Mouse (Mus musculus) kidney, embryonic 16.5 days (tissue): ENCODE measurements at regions not wholly inside any gene's neighbourhood (a gene's known extent, or its start where the extent isn't known, plus 50 kb on each side); places are given as distances from the start of the nearest gene placed in this dataset.

Source experiments
- ATAC-seq: fragments of 200-750 bp; cut with Nextera tagmentation; 2 replicates; pipeline ENCODE4 v1.8.0; 2017; ENCODE audit warnings: moderate TSS enrichment; ENCODE audit not compliant: low FRiP score, low TSS enrichment
- H3K27ac ChIP-seq: fragments of 300-500 bp; sonication (generic); 2 replicates; pipeline ENCODE4 v1.5.1; 2014; ENCODE audit warnings: low read length
- H3K27me3 ChIP-seq: fragments of 300-500 bp; sonication (generic); 2 replicates; pipeline ENCODE4 v1.6.1; 2014; ENCODE audit warnings: low read length, control low read depth, mixed read lengths; ENCODE audit not compliant: insufficient read depth
- H3K36me3 ChIP-seq: fragments of 300-500 bp; sonication (generic); 2 replicates; pipeline ENCODE4 v1.6.1; 2014; ENCODE audit warnings: low read length, control low read depth, mixed read lengths; ENCODE audit not compliant: insufficient read depth
- H3K4me1 ChIP-seq: fragments of 300-500 bp; sonication (generic); 2 replicates; pipeline ENCODE4 v1.6.1; 2014; ENCODE audit warnings: low read length, control low read depth, mixed read lengths; ENCODE audit not compliant: insufficient read depth
- H3K4me2 ChIP-seq: fragments of 300-500 bp; sonication (generic); replicated peaks from 2 replicates; pipeline ENCODE4 v1.6.1; 2014; ENCODE audit warnings: low read depth, low read length
- H3K4me3 ChIP-seq: fragments of 300-500 bp; sonication (generic); 2 replicates; pipeline ENCODE4 v1.5.1; 2014; ENCODE audit warnings: mild to moderate bottlenecking, low read length
- H3K9ac ChIP-seq: fragments of 300-500 bp; sonication (generic); replicated peaks from 2 replicates; pipeline ENCODE4 v1.6.1; 2014; ENCODE audit warnings: low read length
- H3K9me3 ChIP-seq: fragments of 300-500 bp; sonication (generic); 2 replicates; pipeline ENCODE4 v1.6.1; 2016; ENCODE audit warnings: low read length, control low read depth
- WGBS: fragments of 180-500 bp; shearing (Covaris S2); extraction: QIAGEN DNeasy Blood & Tissue Kit; methylation state at CpG from one replicate; pipeline ENCODE4 v1.1.7; 2014; 5-methylcytosine and 5-hydroxymethylcytosine counted together

DNA sequence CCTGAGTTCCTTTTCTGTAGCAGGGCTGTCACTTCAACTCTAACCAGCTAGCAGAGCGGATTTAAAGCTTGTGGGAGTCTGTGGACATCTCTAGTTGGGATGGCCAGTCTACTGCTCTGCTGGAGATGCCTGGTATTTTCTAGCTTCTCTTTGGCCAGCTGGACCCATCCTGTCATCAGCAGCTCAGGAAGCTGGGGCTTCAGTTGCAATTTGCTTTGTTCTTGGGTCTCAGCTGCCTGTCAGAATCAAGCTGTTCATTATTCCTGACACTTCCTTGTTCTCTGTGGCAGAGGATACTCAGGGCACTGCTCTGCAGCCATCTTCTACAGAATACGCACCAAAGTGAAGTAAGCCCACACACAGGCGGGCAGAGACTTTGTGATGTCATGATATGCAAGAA lies 200.8 kb downstream of the Etnk1 start:
- no peak overlapping the region for H3K27ac ChIP-seq
- no peak overlapping the region for H3K4me3 ChIP-seq
- H3K9ac ChIP-seq: no peak overlapping the region
- no peaks in the 10 kb centered on the region for H3K27me3 ChIP-seq
- H3K9me3 ChIP-seq: no peaks in the 10 kb centered on the region
- H3K36me3 ChIP-seq: no peaks in the 10 kb centered on the region
- no peak for ATAC-seq
- no peak overlapping the region for H3K4me2 ChIP-seq
- 80% methylated on average over 3 of the region's 3 CpGs for WGBS
- H3K4me1 ChIP-seq: no peaks in the 10 kb centered on the region

DNA sequence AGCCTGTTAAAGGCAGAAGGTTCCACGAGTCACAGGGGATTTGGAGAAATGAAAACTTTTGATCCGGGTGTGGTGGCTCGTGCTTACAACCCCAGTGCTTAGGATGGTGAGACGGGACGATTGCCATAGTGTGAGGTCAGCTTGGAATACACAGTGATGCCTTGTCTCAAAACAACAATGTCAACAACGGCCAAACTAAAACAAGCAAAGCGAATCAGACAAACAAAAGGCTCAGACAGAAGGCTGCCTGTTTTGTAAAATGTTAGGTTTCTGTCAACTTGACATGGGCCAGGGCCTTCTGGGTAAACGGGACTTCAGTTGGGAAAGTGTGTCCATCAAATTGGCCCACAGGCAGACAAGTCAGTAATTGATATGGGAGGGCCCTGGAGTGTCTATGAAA lies 201.6 kb downstream of the Etnk1 start:
- H3K4me3 ChIP-seq: no peak overlapping the region
- H3K4me1 ChIP-seq: no peaks in the 10 kb centered on the region
- 79% methylated on average over 8 of the region's 8 CpGs for WGBS
- ATAC-seq: no peak
- H3K36me3 ChIP-seq: no peaks in the 10 kb centered on the region
- no peak overlapping the region for H3K9ac ChIP-seq
- H3K27me3 ChIP-seq: no peaks in the 10 kb centered on the region
- no peaks in the 10 kb centered on the region for H3K9me3 ChIP-seq
- H3K4me2 ChIP-seq: no peak overlapping the region
- H3K27ac ChIP-seq: no peak overlapping the region

DNA sequence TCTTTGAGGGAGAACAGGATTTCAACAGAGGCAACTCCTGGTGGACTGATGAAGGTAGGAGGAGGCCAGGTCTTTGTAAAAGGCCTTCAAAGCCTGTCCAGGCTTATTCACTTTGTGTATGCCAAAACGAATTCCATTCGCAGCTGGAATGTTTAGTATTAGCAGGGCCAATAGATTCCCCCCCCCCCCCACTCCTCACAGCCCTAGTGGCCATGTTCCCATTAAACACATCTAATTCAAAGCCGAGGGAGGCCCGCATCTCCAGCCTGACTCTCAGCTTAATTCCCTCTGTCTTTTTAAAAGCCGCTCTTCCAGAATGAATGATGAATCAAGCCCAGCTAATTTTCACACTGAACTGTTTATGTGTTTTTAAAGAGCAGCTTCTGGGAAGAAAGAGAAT lies 205.5 kb downstream of the Etnk1 start:
- no peak overlapping the region for H3K4me2 ChIP-seq
- no peaks in the 10 kb centered on the region for H3K27me3 ChIP-seq
- no peaks in the 10 kb centered on the region for H3K36me3 ChIP-seq
- H3K4me1 ChIP-seq: no peaks in the 10 kb centered on the region
- H3K9ac ChIP-seq: no peak overlapping the region
- H3K4me3 ChIP-seq: no peak overlapping the region
- no peak for ATAC-seq
- no peak overlapping the region for H3K27ac ChIP-seq
- no peaks in the 10 kb centered on the region for H3K9me3 ChIP-seq
- WGBS: 66% methylated on average over 5 of the region's 5 CpGs

DNA sequence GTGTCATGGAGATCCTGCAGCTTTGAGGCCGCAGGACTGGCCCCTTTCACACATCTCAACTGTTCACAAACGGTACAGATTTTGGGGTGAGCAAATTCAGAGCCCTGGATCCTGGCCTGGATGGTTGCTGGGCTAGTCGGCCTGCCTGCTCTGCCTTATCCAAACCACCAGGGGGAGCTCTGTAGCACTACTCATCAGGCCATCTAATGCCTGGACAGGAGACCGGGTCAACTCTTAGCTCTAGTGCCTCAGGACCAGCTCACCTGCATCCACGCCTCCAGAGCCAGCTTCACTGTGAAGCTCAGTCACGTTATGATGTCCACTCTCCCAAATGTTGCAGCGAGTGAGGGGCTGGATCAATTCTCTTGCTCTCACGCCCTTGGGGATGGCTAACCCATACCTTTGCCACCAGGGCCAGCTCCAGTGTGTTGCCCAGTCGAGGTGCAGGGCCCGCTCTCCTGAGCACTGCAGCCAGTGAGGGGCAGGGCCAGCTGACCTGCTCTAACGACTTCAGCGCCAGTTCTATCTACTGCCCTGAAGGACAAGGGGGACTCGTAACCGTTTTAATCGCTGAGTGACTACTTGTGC lies 206.8 kb downstream of the Etnk1 start:
- peak; percentile 69 for ATAC-seq
- Histone ChIP-seq H3K9ac (no peak overlapping the region), H3K36me3 (no peaks in the 10 kb centered on the region), H3K9me3 (no peaks in the 10 kb centered on the region), H3K4me3 (no peak overlapping the region), H3K4me1 (no peaks in the 10 kb centered on the region), H3K27me3 (no peaks in the 10 kb centered on the region), H3K4me2 (no peak overlapping the region), H3K27ac (no peak overlapping the region)
- WGBS: 52% methylated on average over 15 of the region's 15 CpGs

DNA sequence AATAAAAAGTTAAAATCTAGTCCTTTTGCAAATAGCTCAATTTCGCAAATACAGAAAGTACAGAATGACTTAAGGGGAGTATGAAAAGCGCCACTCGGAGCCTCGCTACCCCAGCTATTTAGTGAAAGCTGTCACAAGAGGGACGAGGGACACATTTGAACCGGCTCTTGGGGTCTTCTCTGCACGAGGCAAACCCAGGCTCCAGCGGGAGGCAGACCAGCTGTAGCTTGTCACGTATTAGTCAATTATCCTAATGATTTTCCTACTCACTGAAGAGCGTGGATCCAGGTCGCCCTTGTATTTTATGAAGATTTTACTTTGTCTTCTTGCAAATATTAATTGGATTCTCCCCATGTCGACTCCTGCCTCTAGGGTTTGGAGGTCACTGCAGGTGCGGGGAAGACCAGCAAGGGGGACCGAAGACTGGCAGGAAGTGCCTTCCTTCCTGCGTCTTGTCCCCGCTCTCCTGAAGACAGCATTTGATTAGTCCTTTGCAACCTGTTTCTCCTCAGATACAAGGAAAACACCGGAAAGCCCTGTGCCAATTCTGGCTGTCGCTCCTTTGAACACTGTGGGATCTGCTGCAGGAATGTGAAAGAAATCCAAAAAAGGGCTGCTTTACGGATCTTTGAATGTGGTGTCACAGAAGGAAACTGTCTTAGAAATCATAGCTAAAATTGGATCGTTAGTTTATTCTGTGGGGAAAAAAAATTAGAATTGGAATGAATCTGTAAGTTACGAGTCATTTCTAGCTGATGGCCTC lies 209.1 kb downstream of the Etnk1 start:
- 68% methylated on average over 21 of the region's 21 CpGs for WGBS
- ATAC-seq: no peak
- Histone ChIP-seq H3K27ac (no peak overlapping the region), H3K27me3 (no peaks in the 10 kb centered on the region), H3K9ac (no peak overlapping the region), H3K36me3 (no peaks in the 10 kb centered on the region), H3K4me2 (no peak overlapping the region), H3K9me3 (no peaks in the 10 kb centered on the region), H3K4me3 (no peak overlapping the region), H3K4me1 (no peaks in the 10 kb centered on the region)

DNA sequence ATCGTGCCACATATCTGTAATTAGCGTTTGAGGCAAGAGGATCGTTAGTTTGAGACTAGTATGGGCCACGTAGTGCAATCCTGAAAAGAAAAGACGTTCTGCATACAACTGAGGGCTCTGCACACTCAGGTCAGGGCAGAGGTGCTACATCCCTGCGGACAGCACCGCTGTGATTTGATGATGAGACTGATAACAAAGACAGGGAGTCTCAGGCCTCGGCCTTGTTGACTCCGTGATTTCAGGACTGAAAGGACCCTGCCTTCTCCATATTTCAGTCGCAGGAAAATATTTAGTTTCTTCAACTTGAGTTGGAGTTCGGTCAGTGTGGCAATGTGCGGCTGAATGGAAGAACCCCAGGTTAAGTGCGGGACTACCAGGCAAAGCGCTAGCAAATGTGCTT lies 210.1 kb downstream of the Etnk1 start:
- no peaks in the 10 kb centered on the region for H3K4me1 ChIP-seq
- 90% methylated on average over 14 of the region's 14 CpGs for WGBS
- no peak for ATAC-seq
- no peak overlapping the region for H3K4me2 ChIP-seq
- no peaks in the 10 kb centered on the region for H3K27me3 ChIP-seq
- no peak overlapping the region for H3K27ac ChIP-seq
- no peak overlapping the region for H3K4me3 ChIP-seq
- no peaks in the 10 kb centered on the region for H3K9me3 ChIP-seq
- no peak overlapping the region for H3K9ac ChIP-seq
- no peaks in the 10 kb centered on the region for H3K36me3 ChIP-seq

DNA sequence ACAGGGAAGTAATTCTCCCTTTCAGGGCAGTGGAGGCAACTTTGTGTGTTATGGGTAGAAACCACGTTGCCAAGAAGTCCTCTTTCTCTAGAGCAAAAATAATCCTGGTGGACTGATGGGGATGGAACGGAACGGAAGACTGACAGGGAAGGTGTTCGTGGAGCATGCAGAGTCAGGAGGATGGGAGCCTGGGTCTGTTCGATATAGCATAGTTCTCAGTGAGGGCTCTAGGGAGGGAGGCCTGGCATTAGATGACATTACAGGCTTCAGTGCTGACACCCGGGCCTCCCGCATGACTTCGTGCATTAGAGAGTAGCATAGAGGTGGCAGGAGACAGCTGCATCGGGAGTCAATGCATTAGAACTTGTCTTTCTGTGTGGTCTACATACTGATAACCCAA lies 211.1 kb downstream of the Etnk1 start:
- ATAC-seq: no peak
- H3K4me2 ChIP-seq: no peak overlapping the region
- H3K36me3 ChIP-seq: no peaks in the 10 kb centered on the region
- WGBS: 92% methylated on average over 9 of the region's 9 CpGs
- H3K9me3 ChIP-seq: no peaks in the 10 kb centered on the region
- H3K27me3 ChIP-seq: no peaks in the 10 kb centered on the region
- H3K9ac ChIP-seq: no peak overlapping the region
- no peak overlapping the region for H3K4me3 ChIP-seq
- H3K4me1 ChIP-seq: no peaks in the 10 kb centered on the region
- no peak overlapping the region for H3K27ac ChIP-seq

DNA sequence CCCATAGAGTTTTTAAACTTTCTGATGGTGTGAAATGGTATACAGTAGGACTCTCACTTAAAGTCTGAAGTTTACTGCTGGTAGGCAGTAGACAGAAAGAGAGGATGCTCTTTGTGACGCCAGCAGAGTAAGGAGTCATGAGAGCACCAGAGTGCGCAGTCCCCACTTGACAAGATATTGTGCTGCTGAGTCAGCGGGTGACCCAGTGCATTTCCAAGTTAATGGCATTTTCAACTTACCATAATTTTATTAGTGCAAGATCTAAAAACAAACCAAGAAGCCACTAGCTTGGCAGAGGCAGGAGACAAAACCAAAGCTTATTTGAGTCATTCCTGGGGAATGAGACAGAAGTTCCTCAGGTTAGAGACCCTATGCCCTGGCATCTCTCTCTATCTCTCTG lies 213.5 kb downstream of the Etnk1 start:
- no peaks in the 10 kb centered on the region for H3K4me1 ChIP-seq
- no peak overlapping the region for H3K9ac ChIP-seq
- H3K27me3 ChIP-seq: no peaks in the 10 kb centered on the region
- no peak overlapping the region for H3K4me3 ChIP-seq
- no peaks in the 10 kb centered on the region for H3K9me3 ChIP-seq
- 90% methylated on average over 3 of the region's 3 CpGs for WGBS
- H3K36me3 ChIP-seq: no peaks in the 10 kb centered on the region
- H3K4me2 ChIP-seq: no peak overlapping the region
- H3K27ac ChIP-seq: no peak overlapping the region
- ATAC-seq: no peak

DNA sequence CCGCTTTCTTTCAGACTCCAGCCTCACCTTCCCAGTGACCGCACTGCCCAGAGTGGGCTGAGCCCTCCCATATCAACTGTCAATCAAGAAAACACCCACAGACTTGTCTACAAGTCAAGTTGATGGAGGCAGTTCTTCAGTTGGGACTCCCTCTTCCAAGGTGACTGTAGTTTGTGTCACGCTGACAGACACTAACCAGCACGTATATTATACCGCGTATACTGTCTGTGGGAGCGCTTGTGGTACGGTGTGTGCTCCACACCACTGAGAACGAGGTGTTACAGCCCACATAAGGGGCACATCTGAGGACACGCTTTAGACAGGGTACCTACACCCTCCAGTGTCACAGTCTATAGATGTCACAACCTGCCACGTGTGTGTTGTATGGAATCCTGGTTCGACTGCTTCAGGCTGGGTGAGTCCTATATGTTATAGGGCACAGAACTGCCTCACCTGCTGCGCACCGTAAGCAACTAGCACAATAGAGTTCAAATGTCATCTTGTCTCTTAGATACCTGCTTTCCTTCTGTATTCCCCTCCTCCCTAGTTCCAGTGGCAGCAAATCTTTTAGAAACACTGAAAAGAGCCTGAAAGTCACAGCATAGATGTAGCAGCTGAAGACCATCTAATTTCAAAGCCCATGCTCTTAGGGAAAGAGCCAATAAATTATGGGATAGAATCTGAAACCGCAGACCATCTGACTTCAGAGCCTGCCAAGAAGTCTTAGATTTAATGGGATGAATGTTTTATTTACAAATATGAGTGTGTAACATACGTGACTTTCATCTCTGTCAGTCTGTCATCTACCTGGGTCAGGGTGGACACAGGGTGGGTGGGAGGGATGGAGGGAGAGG lies 219.8 kb downstream of the Etnk1 start:
- Histone ChIP-seq H3K4me1 (no peaks in the 10 kb centered on the region), H3K27ac (no peak overlapping the region), H3K9me3 (no peaks in the 10 kb centered on the region), H3K4me2 (no peak overlapping the region), H3K9ac (no peak overlapping the region), H3K27me3 (no peaks in the 10 kb centered on the region), H3K36me3 (no peaks in the 10 kb centered on the region), H3K4me3 (no peak overlapping the region)
- WGBS: 70% methylated on average over 16 of the region's 16 CpGs
- ATAC-seq: peak; percentile 75
